Mouse (Mus musculus) adrenal gland, adult 18-20 months (tissue): Measurements from ENCODE around the gene Grem2. TPM values are rescaled to one million over a fixed set of nuclear protein-coding genes. Genes with fewer than 3 reads are reported as not detected.

ENCODE experiments used
- DNase-seq, 2 experiments: peaks; one replicate each; pipeline ENCODE4 v3.0.0; 2021 to 2022; ENCODE audit warnings: low spot score in 2 of 2
- total RNA-seq, 2 experiments: library from RNA; stranded (reverse); gene quantifications; 1 replicate in 1 of 2; 2 replicates in 1 of 2; pipeline ENCODE4 v1.2.3; 2021

Gene Grem2
- total RNA-seq, 2 experiments from 2014 or later: 1.4 to 2.6 TPM

GRCm38 (mm10) chr1:174811846-174812245 is 109.8 kb downstream of the Grem2 start:
- DNase-seq: no peak

GRCm38 (mm10) chr1:174788617-174789016 is 133.0 kb downstream of the Grem2 start:
- no peak for DNase-seq
